Mouse (Mus musculus): ENCODE measurements around the gene Vcam1. TPM values are rescaled to one million over a fixed set of nuclear protein-coding genes. Genes with fewer than 3 reads are reported as not detected.

Gene Vcam1
- polyA plus RNA-seq, 1 experiment from 2014 or later, result 43.6 TPM

- H3K36me3 ChIP-seq (ENCODE audit: control insufficient read depth, insufficient read depth, low read length), result no peaks in the 10 kb centered on the region
- H3K27ac ChIP-seq (replicated peaks; ENCODE audit: low read depth, low read length), result peak overlapping the region; percentile 66
- H3K4me3 ChIP-seq (replicated peaks; ENCODE audit: low read depth, low read length), result peak overlapping the region; percentile 31
- 3% methylated on average over 21 of the region's 21 CpGs for WGBS
- H3K9me3 ChIP-seq (ENCODE audit: control insufficient read depth, low read length), result no peaks in the 10 kb centered on the region
- H3K4me1 ChIP-seq (ENCODE audit: control insufficient read depth, insufficient read depth, low read length), result no peaks in the 10 kb centered on the region
- ATAC-seq (ENCODE audit: low FRiP score, low TSS enrichment) (peak; percentile 95), DNase-seq (peak; percentile 90)
- H3K27me3 ChIP-seq (ENCODE audit: control insufficient read depth, insufficient read depth, low read length), result no peaks in the 10 kb centered on the region
- H3K4me2 ChIP-seq (ENCODE audit: low read length), result peak overlapping the region; percentile 62
- peak overlapping the region; percentile 26; the same call in 1 of the 2 replicates for H3K9ac ChIP-seq (replicated peaks; ENCODE audit: low read length)
Observed at GRCm38 (mm10) chr3:116104866-116105647, 24.4 kb downstream of the Vcam1 start.

DNA sequence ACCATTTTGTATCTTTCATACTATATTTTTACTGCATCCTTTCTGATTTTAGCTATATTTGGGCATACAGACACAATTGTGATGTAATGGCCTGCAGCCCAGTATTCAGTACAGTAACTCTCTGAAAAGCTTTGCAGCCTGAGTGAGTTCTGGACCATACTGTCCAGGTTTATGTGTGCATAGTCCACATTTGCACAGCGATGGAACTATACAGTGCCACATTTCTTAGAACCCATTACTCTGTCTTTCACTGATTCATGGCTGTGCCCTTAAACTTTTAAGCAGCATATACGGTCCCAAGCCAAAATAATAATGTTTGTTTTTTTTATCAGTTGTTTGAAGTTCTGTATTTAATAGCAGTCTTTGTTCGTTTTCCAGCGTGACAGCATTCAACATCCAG is 25.2 kb downstream of the Vcam1 start:
- Histone ChIP-seq H3K9me3 (ENCODE audit: control insufficient read depth, low read length) (no peaks in the 10 kb centered on the region), H3K4me2 (ENCODE audit: low read length) (peak overlapping the region; percentile 62), H3K9ac (replicated peaks; ENCODE audit: low read length) (no peak overlapping the region), H3K36me3 (ENCODE audit: control insufficient read depth, insufficient read depth, low read length) (no peaks in the 10 kb centered on the region), H3K4me1 (ENCODE audit: control insufficient read depth, insufficient read depth, low read length) (no peaks in the 10 kb centered on the region), H3K27me3 (ENCODE audit: control insufficient read depth, insufficient read depth, low read length) (no peaks in the 10 kb centered on the region), H3K4me3 (replicated peaks; ENCODE audit: low read depth, low read length) (no peak overlapping the region), H3K27ac (replicated peaks; ENCODE audit: low read depth, low read length) (no peak overlapping the region; the same call in 1 of the 2 replicates)
- peak; percentile 44; the same call in 1 of the 2 replicates for ATAC-seq (ENCODE audit: low FRiP score, low TSS enrichment)
- WGBS, result 41% methylated on average over 4 of the region's 4 CpGs
- no peak for DNase-seq

DNA sequence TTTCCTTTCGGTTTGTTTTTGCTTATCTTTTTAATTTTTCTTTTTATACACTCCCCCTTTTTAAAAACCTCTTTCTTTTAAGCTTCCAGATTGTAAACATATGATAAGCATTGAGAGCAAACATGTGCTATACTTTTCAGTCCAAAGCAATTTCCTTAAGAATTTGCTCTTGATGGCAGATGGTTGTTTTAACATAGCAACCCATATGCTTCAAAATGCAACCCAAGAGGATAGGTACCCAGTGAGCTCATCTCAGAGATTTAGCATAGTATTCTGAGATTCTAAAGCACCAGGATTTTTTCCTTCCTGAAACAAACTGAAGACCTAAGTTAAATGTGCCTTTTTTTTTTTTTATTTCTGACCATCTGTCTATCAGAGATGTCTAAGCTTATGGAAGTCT is 28.6 kb downstream of the Vcam1 start:
- Histone ChIP-seq H3K4me3 (replicated peaks; ENCODE audit: low read depth, low read length) (no peak overlapping the region), H3K9ac (replicated peaks; ENCODE audit: low read length) (no peak overlapping the region), H3K9me3 (ENCODE audit: control insufficient read depth, low read length) (no peaks in the 10 kb centered on the region), H3K27ac (replicated peaks; ENCODE audit: low read depth, low read length) (no peak overlapping the region), H3K4me1 (ENCODE audit: control insufficient read depth, insufficient read depth, low read length) (no peaks in the 10 kb centered on the region), H3K36me3 (ENCODE audit: control insufficient read depth, insufficient read depth, low read length) (no peaks in the 10 kb centered on the region), H3K27me3 (ENCODE audit: control insufficient read depth, insufficient read depth, low read length) (no peaks in the 10 kb centered on the region), H3K4me2 (ENCODE audit: low read length) (no peak overlapping the region)
- DNase-seq, result no peak
- no peak for ATAC-seq (ENCODE audit: low FRiP score, low TSS enrichment)
- WGBS, result 97% methylated on average over 1 of the region's 1 CpGs

DNA sequence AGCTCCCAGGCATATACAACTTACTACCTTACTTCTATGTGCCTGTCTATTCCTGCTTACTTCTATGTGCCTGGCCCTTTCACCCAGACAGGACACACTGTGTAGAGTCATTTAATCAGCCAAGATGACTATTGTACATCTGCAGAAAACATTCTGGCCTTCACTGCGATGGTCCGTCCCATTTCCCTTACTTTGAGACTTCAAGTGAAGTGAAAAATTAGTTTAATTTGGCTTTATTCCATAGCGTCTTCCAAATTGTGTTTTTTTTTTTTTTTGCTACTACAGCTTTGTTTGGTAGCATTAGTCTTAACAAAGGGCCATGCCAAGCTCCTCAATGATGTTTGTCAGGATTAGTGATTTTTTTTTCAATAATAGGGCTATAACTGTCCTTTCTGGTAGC is 33.6 kb downstream of the Vcam1 start:
- Histone ChIP-seq H3K36me3 (ENCODE audit: control insufficient read depth, insufficient read depth, low read length) (no peaks in the 10 kb centered on the region), H3K27me3 (ENCODE audit: control insufficient read depth, insufficient read depth, low read length) (no peaks in the 10 kb centered on the region), H3K4me3 (replicated peaks; ENCODE audit: low read depth, low read length) (no peak overlapping the region), H3K9ac (replicated peaks; ENCODE audit: low read length) (no peak overlapping the region), H3K4me1 (ENCODE audit: control insufficient read depth, insufficient read depth, low read length) (no peaks in the 10 kb centered on the region), H3K27ac (replicated peaks; ENCODE audit: low read depth, low read length) (no peak overlapping the region), H3K9me3 (ENCODE audit: control insufficient read depth, low read length) (no peaks in the 10 kb centered on the region), H3K4me2 (ENCODE audit: low read length) (no peak overlapping the region)
- DNase-seq (no peak), ATAC-seq (ENCODE audit: low FRiP score, low TSS enrichment) (no peak)
- WGBS, result 87% methylated on average over 3 of the region's 3 CpGs

GRCm38 (mm10) chr3:116095312-116095711 is 34.2 kb downstream of the Vcam1 start:
- H3K4me1 ChIP-seq (ENCODE audit: control insufficient read depth, insufficient read depth, low read length), result no peaks in the 10 kb centered on the region
- H3K27ac ChIP-seq (replicated peaks; ENCODE audit: low read depth, low read length), result no peak overlapping the region
- H3K36me3 ChIP-seq (ENCODE audit: control insufficient read depth, insufficient read depth, low read length), result no peaks in the 10 kb centered on the region
- no peak overlapping the region for H3K4me2 ChIP-seq (ENCODE audit: low read length)
- no peaks in the 10 kb centered on the region for H3K9me3 ChIP-seq (ENCODE audit: control insufficient read depth, low read length)
- no peaks in the 10 kb centered on the region for H3K27me3 ChIP-seq (ENCODE audit: control insufficient read depth, insufficient read depth, low read length)
- no peak overlapping the region for H3K4me3 ChIP-seq (replicated peaks; ENCODE audit: low read depth, low read length)
- ATAC-seq (ENCODE audit: low FRiP score, low TSS enrichment), result no peak
- H3K9ac ChIP-seq (replicated peaks; ENCODE audit: low read length), result no peak overlapping the region
- WGBS, result 93% methylated on average over 4 of the region's 4 CpGs
- no peak for DNase-seq

DNA sequence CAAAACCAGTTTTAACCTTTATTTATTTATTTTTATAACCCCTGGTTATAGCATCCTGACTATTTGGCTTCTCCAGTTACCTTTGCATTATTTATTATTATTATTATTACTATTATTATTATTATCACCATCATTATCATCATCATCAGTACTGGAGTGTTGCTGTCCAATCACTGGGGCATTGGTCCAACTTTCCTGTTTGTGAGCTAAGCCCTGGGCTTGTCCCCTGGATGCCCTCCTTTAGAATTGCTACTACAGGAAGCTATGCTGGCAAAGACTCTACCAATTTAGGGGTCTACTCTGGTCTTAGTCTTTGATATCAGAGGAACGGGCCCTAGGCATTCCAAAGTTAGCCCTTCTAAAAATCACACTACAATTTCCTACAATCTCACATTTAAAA is 34.6 kb downstream of the Vcam1 start:
- Histone ChIP-seq H3K4me2 (ENCODE audit: low read length) (no peak overlapping the region), H3K9ac (replicated peaks; ENCODE audit: low read length) (no peak overlapping the region), H3K36me3 (ENCODE audit: control insufficient read depth, insufficient read depth, low read length) (no peaks in the 10 kb centered on the region), H3K4me1 (ENCODE audit: control insufficient read depth, insufficient read depth, low read length) (no peaks in the 10 kb centered on the region), H3K27ac (replicated peaks; ENCODE audit: low read depth, low read length) (no peak overlapping the region), H3K27me3 (ENCODE audit: control insufficient read depth, insufficient read depth, low read length) (no peaks in the 10 kb centered on the region), H3K4me3 (replicated peaks; ENCODE audit: low read depth, low read length) (no peak overlapping the region), H3K9me3 (ENCODE audit: control insufficient read depth, low read length) (no peaks in the 10 kb centered on the region)
- ATAC-seq (ENCODE audit: low FRiP score, low TSS enrichment) (no peak), DNase-seq (no peak)
- WGBS, result 91% methylated on average over 1 of the region's 1 CpGs

DNA sequence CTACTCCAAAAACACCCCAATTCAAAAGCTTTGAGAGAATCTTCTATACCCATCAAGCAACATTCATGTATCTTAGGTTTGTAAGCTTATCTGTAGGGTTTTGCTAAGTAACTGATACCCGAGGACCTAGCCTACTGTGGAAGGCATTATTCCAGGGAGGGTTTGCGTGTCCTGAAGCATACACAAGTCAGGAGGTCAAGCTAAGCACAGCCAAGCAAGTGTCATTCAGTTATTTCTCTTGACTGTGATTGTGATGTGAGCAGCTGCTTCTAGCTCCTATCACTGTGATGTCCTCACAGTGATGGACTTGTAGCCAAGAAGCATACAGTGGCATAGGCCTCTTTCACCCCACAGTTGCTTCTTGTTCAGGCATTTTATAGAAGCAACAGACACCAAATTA is 35.2 kb downstream of the Vcam1 start:
- no peaks in the 10 kb centered on the region for H3K4me1 ChIP-seq (ENCODE audit: control insufficient read depth, insufficient read depth, low read length)
- 85% methylated on average over 2 of the region's 2 CpGs for WGBS
- ATAC-seq (ENCODE audit: low FRiP score, low TSS enrichment), result no peak
- no peak overlapping the region for H3K4me2 ChIP-seq (ENCODE audit: low read length)
- no peak for DNase-seq
- H3K27ac ChIP-seq (replicated peaks; ENCODE audit: low read depth, low read length), result no peak overlapping the region
- no peaks in the 10 kb centered on the region for H3K36me3 ChIP-seq (ENCODE audit: control insufficient read depth, insufficient read depth, low read length)
- no peaks in the 10 kb centered on the region for H3K27me3 ChIP-seq (ENCODE audit: control insufficient read depth, insufficient read depth, low read length)
- no peak overlapping the region for H3K4me3 ChIP-seq (replicated peaks; ENCODE audit: low read depth, low read length)
- H3K9me3 ChIP-seq (ENCODE audit: control insufficient read depth, low read length), result no peaks in the 10 kb centered on the region
- H3K9ac ChIP-seq (replicated peaks; ENCODE audit: low read length), result no peak overlapping the region

DNA sequence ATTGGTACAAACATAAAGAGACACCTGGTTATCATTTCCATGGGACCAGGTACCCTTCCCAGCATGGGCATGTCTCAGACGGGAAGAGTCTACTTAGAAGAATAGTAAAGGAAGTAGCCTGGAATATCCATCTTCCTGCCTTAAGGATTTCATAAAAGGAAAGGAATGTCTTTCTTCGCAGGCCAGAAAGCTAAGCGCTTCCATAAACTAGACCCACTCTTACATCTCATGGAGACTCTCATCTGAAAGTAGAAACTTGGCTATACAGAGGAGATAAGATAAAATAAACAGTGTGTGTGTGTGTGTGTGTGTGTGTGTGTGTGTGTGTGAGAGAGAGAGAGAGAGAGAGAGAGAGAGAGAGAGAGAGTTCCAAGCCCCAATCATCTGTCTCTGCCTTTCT is 36.9 kb downstream of the Vcam1 start:
- H3K4me3 ChIP-seq (replicated peaks; ENCODE audit: low read depth, low read length), result no peak overlapping the region
- no peak overlapping the region for H3K27ac ChIP-seq (replicated peaks; ENCODE audit: low read depth, low read length)
- no peaks in the 10 kb centered on the region for H3K36me3 ChIP-seq (ENCODE audit: control insufficient read depth, insufficient read depth, low read length)
- no peak overlapping the region for H3K9ac ChIP-seq (replicated peaks; ENCODE audit: low read length)
- 94% methylated on average over 3 of the region's 3 CpGs for WGBS
- no peak for DNase-seq
- no peak overlapping the region for H3K4me2 ChIP-seq (ENCODE audit: low read length)
- no peak for ATAC-seq (ENCODE audit: low FRiP score, low TSS enrichment)
- no peaks in the 10 kb centered on the region for H3K27me3 ChIP-seq (ENCODE audit: control insufficient read depth, insufficient read depth, low read length)
- H3K9me3 ChIP-seq (ENCODE audit: control insufficient read depth, low read length), result peaks cover 6% of the 10 kb centered on the region; the same call in 1 of the 2 replicates
- H3K4me1 ChIP-seq (ENCODE audit: control insufficient read depth, insufficient read depth, low read length), result no peaks in the 10 kb centered on the region

GRCm38 (mm10) chr3:116091706-116092105 is 37.8 kb downstream of the Vcam1 start:
- ATAC-seq (ENCODE audit: low FRiP score, low TSS enrichment) (no peak), DNase-seq (no peak)
- Histone ChIP-seq H3K27me3 (ENCODE audit: control insufficient read depth, insufficient read depth, low read length) (no peaks in the 10 kb centered on the region), H3K9me3 (ENCODE audit: control insufficient read depth, low read length) (peaks cover 6% of the 10 kb centered on the region; the same call in 1 of the 2 replicates), H3K4me1 (ENCODE audit: control insufficient read depth, insufficient read depth, low read length) (no peaks in the 10 kb centered on the region), H3K9ac (replicated peaks; ENCODE audit: low read length) (no peak overlapping the region), H3K4me3 (replicated peaks; ENCODE audit: low read depth, low read length) (no peak overlapping the region), H3K4me2 (ENCODE audit: low read length) (no peak overlapping the region), H3K36me3 (ENCODE audit: control insufficient read depth, insufficient read depth, low read length) (no peaks in the 10 kb centered on the region), H3K27ac (replicated peaks; ENCODE audit: low read depth, low read length) (no peak overlapping the region)
- WGBS, result 88% methylated on average over 5 of the region's 5 CpGs
